Mouse (Mus musculus): Measurements from ENCODE around the gene Art4. TPM values are rescaled to one million over a fixed set of nuclear protein-coding genes. Genes with fewer than 3 reads are reported as not detected.

Art4 gene
- polyA plus RNA-seq, 1 experiment from 2014 or later = 0.14 TPM

DNA sequence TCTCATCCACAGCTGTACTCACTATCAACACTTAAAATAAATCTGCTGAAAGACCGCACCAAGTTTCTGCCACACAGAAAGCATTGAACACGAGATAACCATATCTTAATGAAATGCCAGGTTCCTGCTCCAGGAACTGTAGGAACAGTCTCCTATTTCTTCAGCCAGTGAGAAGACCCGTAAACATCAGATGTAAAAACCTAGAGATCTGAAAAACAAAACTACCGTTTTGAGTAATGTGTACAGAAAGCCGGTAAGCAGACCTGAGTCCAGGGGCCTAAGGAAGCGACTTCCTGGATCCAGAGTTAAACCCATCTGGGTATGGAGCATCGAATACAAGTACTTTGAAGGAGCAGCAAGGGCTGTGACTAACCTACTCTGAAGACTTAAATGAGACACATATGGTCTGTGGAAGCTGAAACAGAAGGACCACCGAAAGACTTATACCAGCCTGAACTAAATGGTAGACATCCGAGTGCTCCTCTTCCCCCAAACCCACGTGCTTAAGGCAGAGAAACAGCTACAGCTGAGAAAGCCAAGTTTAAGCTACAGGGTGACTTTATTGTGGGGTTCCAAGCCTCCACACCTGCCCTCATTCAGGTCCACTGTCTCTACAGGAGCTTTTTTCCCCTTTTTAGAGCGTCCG is 54.3 kb downstream of the Art4 start:
- 24% methylated on average over 12 of the region's 12 CpGs for WGBS
- Histone ChIP-seq H3K4me1 (peaks cover 27% of the 10 kb centered on the region), H3K27me3 (replicated peaks) (no peaks in the 10 kb centered on the region), H3K4me2 (peak overlapping the region; percentile 85), H3K27ac (peak overlapping the region; percentile 100), H3K9ac (peak overlapping the region; percentile 96), H3K4me3 (peak overlapping the region; percentile 85), H3K9me3 (no peaks in the 10 kb centered on the region), H3K36me3 (replicated peaks) (no peaks in the 10 kb centered on the region)
- ATAC-seq (replicated peaks) = no peak

DNA sequence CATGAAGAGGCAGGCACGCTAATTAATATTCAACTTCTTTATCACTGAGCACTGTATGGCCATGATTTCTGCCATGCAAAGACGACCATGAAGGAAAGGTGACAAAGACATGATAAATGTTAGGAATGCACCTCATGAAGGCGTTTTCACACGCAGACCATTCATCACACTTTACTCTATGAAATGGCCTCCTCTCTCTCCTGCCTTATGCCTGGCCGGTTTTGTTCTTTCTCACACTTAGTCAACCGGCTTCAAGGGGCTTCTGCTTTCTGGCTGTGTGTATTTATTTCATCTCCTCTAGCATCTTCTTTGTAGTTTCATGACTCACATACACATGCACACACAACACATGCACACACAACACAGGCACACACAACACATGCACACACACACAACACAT is 56.3 kb downstream of the Art4 start:
- no peak for ATAC-seq (replicated peaks)
- peaks cover 16% of the 10 kb centered on the region for H3K4me1 ChIP-seq
- WGBS = 89% methylated on average over 6 of the region's 6 CpGs

DNA sequence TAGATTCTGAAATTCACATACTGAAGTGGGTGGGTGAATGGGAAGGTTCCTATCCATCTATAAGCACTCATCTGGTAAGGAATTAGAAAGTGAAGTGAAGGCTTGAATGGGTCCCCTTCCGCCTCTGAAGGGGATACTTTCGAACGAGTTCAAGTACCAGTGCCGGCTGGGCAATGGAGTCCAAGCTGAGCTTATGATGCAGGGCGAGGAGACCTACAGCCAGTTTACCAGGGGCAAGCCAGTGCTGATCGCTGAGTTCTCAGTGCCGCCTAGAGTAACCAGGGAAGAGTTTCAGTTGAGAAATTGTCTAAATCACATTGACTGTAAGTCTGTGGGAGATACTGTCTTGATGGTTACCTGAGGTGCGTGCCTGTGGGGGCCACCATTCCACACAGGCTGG is 56.8 kb downstream of the Art4 start:
- no peak overlapping the region for H3K27ac ChIP-seq
- H3K4me1 ChIP-seq = peaks cover 16% of the 10 kb centered on the region
- no peaks in the 10 kb centered on the region for H3K36me3 ChIP-seq (replicated peaks)
- H3K4me2 ChIP-seq = no peak overlapping the region
- no peak overlapping the region for H3K9ac ChIP-seq
- no peaks in the 10 kb centered on the region for H3K27me3 ChIP-seq (replicated peaks)
- ATAC-seq (replicated peaks) = no peak
- WGBS = 94% methylated on average over 8 of the region's 8 CpGs
- H3K4me3 ChIP-seq = no peak overlapping the region
- H3K9me3 ChIP-seq = no peaks in the 10 kb centered on the region

More for the DNA sequence above, 56.3 kb downstream of the Art4 start:
- no peaks in the 10 kb centered on the region for H3K9me3 ChIP-seq
- H3K36me3 ChIP-seq (replicated peaks) = no peaks in the 10 kb centered on the region
- no peak overlapping the region for H3K27ac ChIP-seq
- H3K27me3 ChIP-seq (replicated peaks) = no peaks in the 10 kb centered on the region
- H3K9ac ChIP-seq = no peak overlapping the region
- H3K4me2 ChIP-seq = no peak overlapping the region
- no peak overlapping the region for H3K4me3 ChIP-seq

Small RNAs within 50 kb of the gene (microRNA-seq; reads per million reads assigned to microRNA genes)
- gene Gm44364 = not detected

Other genes with a start within 250 kb of the Art4 start
- gene Plbd1, start 195.8 kb downstream of the Art4 start, polyA plus RNA-seq (2015; fragmentation: Nextera tagmentation; extraction: Ambion mirVana) = 0.43 and 0.48 TPM in 2 replicates
- gene Gucy2c, start 76.0 kb downstream of the Art4 start, polyA plus RNA-seq (2015; fragmentation: Nextera tagmentation; extraction: Ambion mirVana) = 0.97 and 1.6 TPM in 2 replicates
- 0.77 and 0.87 TPM in 2 replicates for gene Hist4h4, start 53.3 kb downstream of the Art4 start, polyA plus RNA-seq (2015; fragmentation: Nextera tagmentation; extraction: Ambion mirVana)
- gene H2afj, start 49.5 kb downstream of the Art4 start, polyA plus RNA-seq (2015; fragmentation: Nextera tagmentation; extraction: Ambion mirVana) = 98.3 and 103 TPM in 2 replicates
- gene BC049715, start 30.1 kb downstream of the Art4 start, polyA plus RNA-seq (2015; fragmentation: Nextera tagmentation; extraction: Ambion mirVana) = 1.5 and 1.8 TPM in 2 replicates
- gene Wbp11, start 29.5 kb downstream of the Art4 start, polyA plus RNA-seq (2015; fragmentation: Nextera tagmentation; extraction: Ambion mirVana) = 74.2 and 79.3 TPM in 2 replicates
- 0.66 and 1.3 TPM in 2 replicates for gene Smco3, start 22.3 kb downstream of the Art4 start, polyA plus RNA-seq (2015; fragmentation: Nextera tagmentation; extraction: Ambion mirVana)
- 14.8 and 15.4 TPM in 2 replicates for gene Mgp, start 18.1 kb upstream of the Art4 start, polyA plus RNA-seq (2015; fragmentation: Nextera tagmentation; extraction: Ambion mirVana)
- gene Erp27, start 64.4 kb upstream of the Art4 start, polyA plus RNA-seq (2015; fragmentation: Nextera tagmentation; extraction: Ambion mirVana) = not detected in 2 replicates
- gene Pde6h, start 66.1 kb upstream of the Art4 start, polyA plus RNA-seq (2015; fragmentation: Nextera tagmentation; extraction: Ambion mirVana) = not detected in 2 replicates
- gene Arhgdib, start 84.2 kb upstream of the Art4 start, polyA plus RNA-seq (2015; fragmentation: Nextera tagmentation; extraction: Ambion mirVana) = 15.3 and 16.4 TPM in 2 replicates